Mouse (Mus musculus) heart, adult 8-10 months (tissue): Measurements from ENCODE around the gene Mgst3. TPM values are rescaled to one million over a fixed set of nuclear protein-coding genes. Genes with fewer than 3 reads are reported as not detected.
A peak's percentile ranks its signal among the peaks of the same experiment; 100 is the strongest.
"Not testable (repeated sequence)": the region's sequence is repeated elsewhere in the genome, so short reads cannot be mapped to it uniquely, and the experiment has no call there.

Experiments used
- DNase-seq: peaks from one replicate; pipeline ENCODE4 v3.0.0; 2022; ENCODE audit warnings: low spot score
- total RNA-seq, 4 experiments: library from RNA; stranded (reverse); gene quantifications; 2 replicates each; pipeline ENCODE4 v1.2.4; 2022

The Mgst3 gene
- total RNA-seq, 4 experiments from 2014 or later = 345 to 380 (median 359) TPM

DNA sequence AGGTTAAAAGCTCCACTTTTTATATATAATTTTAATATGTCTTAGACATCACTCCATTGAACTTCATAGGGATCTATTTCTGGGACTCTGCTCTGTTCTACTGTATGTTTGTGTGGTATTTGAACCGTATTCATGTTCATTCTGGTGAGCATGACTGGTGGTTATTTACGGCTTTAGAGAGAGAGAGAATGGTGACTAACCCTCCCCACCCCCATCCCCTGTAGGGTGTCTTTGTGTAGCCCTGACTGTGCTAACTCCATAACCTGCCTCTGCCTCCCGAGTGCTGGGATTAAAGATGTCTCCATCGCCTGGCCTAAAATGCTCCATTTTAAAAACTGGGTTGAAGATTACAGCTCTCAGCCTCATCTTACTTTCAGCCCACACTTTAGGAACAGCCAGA, 33.4 kb downstream of the Mgst3 start:
- no peak for DNase-seq

DNA sequence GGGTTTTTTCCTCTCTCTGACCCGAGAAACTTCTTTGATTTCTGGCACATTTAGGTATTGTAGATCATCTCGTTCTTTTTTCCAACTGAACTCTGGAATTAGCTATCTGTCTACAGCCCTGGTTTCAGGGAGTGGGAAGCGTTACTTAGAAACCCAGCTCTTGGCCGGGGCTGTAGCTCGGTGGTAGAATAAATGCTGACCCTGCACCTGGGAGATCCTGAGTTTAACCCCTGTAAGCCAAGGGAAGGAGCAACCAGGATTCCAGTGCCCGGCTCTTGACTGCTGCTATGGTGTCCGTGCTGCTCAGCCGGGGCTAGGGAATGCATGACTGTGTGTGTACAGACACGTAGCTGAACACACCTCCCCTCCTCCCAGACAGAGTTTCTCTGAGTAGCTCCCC, 34.9 kb downstream of the Mgst3 start:
- no peak for DNase-seq

GRCm38 (mm10) chr1:167357387-167357786, 36.3 kb downstream of the Mgst3 start:
- no peak for DNase-seq

DNA sequence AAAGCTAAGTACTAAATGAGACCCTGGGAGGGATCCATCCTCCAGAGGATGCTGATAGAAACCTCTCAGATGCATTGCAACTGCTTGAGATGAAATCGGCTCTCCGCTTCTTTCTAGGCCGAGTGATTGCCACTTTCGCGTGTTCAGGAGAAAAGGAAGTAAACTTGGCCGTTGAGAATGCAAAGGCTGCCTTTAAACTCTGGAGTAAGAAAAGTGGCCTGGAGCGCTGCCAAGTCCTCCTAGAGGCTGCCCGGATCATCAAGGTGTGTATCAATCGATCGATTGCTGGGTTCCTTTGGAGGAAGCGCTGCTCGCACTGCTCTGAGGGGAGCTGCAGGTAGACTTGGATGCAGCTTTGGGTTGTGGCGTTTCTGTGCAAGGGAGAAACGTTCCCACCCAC, 41.2 kb downstream of the Mgst3 start:
- no peak for DNase-seq

DNA sequence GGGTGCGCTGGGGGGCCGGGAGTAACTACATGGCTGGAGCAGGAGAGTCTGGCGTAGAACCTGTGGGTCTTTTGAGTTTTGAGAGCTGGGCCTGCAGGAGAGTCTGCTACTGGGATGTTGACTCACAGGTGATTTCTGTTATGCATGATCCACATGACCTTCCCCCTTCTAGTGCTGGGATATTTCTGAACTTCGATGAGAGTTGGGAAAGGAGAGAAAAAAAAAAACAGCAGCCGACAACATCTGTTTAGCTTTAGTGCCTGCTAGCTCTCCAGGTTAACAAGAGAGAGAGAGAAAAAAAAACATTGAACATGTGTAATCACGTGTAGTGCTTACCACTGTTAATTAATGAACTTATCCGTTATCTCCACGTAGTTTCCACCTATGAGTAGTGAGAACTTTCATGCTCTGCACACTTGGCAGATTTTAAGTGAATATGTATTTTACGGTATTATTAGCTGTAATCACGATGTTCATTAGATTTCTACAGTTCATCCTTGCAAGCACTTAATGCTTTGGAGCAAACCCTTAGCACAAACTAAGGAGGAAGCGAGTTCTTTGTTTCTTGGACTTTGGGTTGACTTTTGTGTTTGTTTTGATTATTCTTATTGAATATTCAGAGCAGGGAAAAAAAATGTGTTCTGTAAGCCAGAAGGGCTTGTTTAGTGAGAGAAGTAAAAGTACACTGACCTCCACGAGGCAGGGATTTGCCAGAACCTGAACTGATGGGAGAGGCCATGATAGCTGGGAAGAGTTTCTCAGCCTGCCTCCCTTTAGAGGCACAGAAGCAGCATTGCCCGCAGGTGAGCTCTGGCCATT, 42.8 kb downstream of the Mgst3 start:
- no peak for DNase-seq

GRCm38 (mm10) chr1:167349815-167350596, 43.6 kb downstream of the Mgst3 start, which contains the start of gene Aldh9a1:
Gene Aldh9a1, plus strand, starts transcription at chr1:167349991.
- DNase-seq = peak; percentile 92

DNA sequence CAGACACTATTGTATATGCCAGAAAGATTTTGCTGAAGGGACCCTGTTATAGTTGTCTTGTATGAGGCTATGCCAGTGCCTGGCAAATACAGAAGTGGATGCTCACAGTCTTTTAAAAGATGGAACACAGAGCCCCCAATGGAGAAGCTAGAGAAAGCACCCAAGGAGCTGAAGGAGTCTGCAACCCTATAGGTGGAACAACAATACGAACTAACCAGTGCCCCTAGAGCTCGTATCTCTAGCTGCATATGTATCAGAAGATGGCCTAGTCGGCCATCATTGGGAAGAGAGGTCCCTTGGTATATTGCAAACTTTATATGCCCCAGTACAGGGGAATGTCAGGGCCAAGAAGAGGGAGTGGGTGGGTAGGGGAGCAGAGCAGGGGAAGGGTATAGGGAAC, 44.4 kb downstream of the Mgst3 start:
- DNase-seq = not testable (repeated sequence)

GRCm38 (mm10) chr1:167345994-167346520, 47.6 kb downstream of the Mgst3 start:
- DNase-seq = not testable (repeated sequence)

- no peak for DNase-seq
Observed at GRCm38 (mm10) chr1:167342831-167343230, 50.8 kb downstream of the Mgst3 start.

- DNase-seq = no peak
Observed at GRCm38 (mm10) chr1:167340910-167341528, 52.6 kb downstream of the Mgst3 start.

DNA sequence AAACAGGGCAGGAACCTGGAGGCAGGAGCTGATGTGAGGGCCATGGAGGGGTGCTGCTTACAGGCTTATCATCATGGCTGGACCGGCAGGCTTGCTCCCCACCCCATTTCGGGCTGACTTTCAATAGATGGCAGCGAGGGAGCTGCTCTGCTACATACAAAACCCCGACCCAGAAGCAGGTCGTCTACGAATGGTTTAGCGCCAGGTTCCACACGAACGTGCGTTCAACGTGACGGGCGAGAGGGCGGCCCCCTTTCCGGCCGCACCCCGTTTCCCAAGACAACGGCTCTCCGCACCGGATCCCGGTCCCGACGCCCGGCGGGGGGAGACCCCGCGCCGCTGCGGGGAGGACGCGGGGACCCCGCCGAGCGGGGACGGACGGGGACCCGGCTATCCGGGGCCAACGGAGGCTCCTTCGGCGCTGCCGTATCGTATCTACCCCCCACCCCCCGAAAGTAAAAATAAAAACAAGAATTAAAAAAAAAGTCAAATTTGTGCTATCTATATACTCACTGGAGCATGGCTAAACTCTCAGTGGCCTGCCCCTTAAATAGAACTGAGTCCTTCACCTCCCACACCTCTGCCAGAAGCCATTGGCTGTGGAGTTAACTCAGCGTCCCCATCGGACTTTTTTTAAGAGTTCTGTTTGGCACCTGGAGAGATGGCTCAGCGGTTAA, 53.4 kb downstream of the Mgst3 start:
- DNase-seq = no peak

GRCm38 (mm10) chr1:167339177-167339781, 54.4 kb downstream of the Mgst3 start:
- no peak for DNase-seq

DNA sequence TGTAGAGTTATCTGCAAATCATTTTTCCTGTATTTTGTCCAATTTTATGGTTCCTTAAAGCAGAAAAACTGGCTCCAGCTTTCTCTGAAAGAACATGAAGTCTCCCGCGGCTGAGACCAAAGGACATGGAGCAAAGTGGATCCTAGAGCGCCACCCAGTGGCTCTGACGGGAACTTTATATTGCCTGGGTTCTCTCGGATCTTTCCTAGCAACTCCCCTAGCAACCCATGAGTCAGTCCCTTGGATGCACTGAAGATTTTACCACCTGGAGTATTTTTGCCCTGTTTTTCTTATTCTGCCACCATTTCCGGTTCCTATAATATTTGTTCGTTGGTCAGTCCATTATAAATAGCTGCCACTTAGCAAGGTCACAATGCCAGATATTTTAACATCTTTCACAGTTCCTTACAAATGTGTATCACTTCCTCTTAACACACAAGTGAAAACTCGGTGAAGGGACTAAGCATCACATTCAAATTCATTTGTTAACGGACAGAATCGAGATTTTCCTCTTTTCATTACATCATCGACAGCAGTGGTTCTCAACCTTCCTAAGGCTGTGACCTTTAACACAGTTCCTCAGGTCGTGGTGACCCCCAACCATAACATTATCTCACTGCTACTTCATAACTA, 56.1 kb downstream of the Mgst3 start:
- DNase-seq = peak; percentile 79

DNA sequence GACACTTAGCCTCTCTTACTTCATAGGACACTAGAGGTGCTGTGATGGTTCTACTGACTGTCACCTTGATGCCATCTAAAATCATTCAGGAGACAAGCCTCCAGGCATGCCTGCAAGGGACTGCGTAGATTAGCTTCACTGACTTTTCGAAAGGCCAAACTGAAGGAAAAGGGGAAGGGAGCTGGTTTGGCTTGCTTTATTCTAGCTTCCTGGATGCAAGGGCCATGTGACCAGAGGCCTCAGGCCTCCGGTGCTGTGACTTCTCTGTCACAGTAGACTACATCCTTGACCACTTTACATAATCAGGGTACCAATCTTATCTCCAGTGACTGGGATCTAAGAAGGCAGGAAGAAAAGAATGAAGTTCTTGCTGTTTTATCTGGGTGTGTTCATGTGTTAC, 57.2 kb downstream of the Mgst3 start:
- no peak for DNase-seq

DNA sequence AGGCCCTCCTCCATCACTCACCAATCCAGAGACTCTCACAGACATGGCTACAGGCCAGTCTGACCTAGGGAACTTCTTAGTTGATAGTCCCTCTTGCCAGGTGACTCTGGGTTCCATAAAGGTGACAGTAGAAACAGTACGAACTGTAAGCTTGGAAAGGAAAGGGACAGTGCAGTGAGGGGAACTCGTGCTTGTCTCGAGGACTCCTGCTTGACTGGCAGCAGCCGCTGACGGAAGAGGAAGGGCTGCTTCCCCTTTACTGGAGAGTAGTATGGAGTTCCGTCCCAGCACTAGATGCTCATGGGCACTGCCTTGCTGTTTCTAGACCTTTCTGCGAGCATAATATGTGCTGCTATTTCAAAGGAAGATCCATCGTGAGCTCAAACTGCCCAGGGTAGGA, 62.5 kb downstream of the Mgst3 start:
- no peak for DNase-seq

GRCm38 (mm10) chr1:167328776-167329175, 64.9 kb downstream of the Mgst3 start:
- DNase-seq = no peak
